Mouse (Mus musculus) heart, embryonic 16.5 days (tissue): ENCODE measurements around the gene Psat1. TPM values are rescaled to one million over a fixed set of nuclear protein-coding genes. Genes with fewer than 3 reads are reported as not detected.

Experiments
- ATAC-seq: fragments of 200-750 bp; cut with Nextera tagmentation; replicated peaks from 2 replicates; pipeline ENCODE4 v1.8.0; 2017; ENCODE audit warnings: moderate number of reproducible peaks; ENCODE audit not compliant: insufficient read depth, low FRiP score; ENCODE audit errors: extremely low read depth
- H3K27ac ChIP-seq: fragments of 300-500 bp; sonication (generic); 2 replicates; pipeline ENCODE4 v1.5.1; 2014; ENCODE audit warnings: mild to moderate bottlenecking, low read length, control low read depth, moderate library complexity
- H3K27me3 ChIP-seq: fragments of 300-500 bp; sonication (generic); 2 replicates; pipeline ENCODE4 v1.6.1; 2014; ENCODE audit warnings: low read length, mixed read lengths; ENCODE audit not compliant: control insufficient read depth, insufficient read depth
- H3K36me3 ChIP-seq: fragments of 300-500 bp; sonication (generic); 2 replicates; pipeline ENCODE4 v1.6.1; 2014; ENCODE audit not compliant: control insufficient read depth, insufficient read depth
- H3K4me1 ChIP-seq: fragments of 300-500 bp; sonication (generic); 2 replicates; pipeline ENCODE4 v1.6.1; 2014; ENCODE audit warnings: low read length, mixed read lengths; ENCODE audit not compliant: control insufficient read depth, insufficient read depth
- H3K4me2 ChIP-seq: fragments of 300-500 bp; sonication (generic); 2 replicates; pipeline ENCODE4 v1.6.1; 2014; ENCODE audit warnings: low read depth, mild to moderate bottlenecking, control low read depth, low read length
- H3K4me3 ChIP-seq: fragments of 300-500 bp; sonication (generic); 2 replicates; pipeline ENCODE4 v1.5.1; 2014; ENCODE audit warnings: mild to moderate bottlenecking, control low read depth, low read length
- H3K9ac ChIP-seq: fragments of 300-500 bp; sonication (generic); 2 replicates; pipeline ENCODE4 v1.6.1; 2014; ENCODE audit warnings: low read length, control low read depth
- H3K9me3 ChIP-seq: fragments of 300-500 bp; sonication (generic); replicated peaks from 2 replicates; pipeline ENCODE4 v1.6.1; 2016; ENCODE audit warnings: low read length; ENCODE audit not compliant: control insufficient read depth
- WGBS: fragments of 180-500 bp; shearing (Covaris S2); extraction: QIAGEN DNeasy Blood & Tissue Kit; methylation state at CpG from one replicate; pipeline ENCODE4 v1.1.7; 2014; 5-methylcytosine and 5-hydroxymethylcytosine counted together
- polyA plus RNA-seq: library from polyadenylated mRNA; unstranded; fragments of >200 nt; fragmentation: Nextera tagmentation; extraction: Ambion mirVana; gene quantifications from 2 replicates; pipeline ENCODE4 v1.2.1, GENCODE M21; 2015

Psat1 gene
- polyA plus RNA-seq, 1 experiment from 2014 or later, result 80.9 TPM

DNA sequence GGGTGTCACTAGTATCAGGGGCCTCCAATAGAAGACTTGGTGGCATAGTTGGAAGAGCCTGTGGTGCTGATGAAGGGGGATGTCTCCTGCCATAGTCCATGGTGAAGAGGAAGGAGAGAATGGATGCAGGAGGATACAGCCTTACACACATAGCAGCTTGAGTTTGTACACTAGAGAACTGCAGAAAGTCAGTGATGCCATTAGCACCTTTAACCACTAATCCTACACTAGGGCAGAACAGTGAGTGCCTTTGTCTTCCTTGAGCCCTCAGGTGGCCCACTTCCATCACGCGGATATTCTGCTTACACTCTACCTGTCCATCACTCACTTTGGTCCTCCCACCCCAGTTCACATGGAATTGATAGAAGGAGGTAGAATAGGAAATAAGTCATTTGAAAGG lies 83.0 kb downstream of the Psat1 start:
- whole genome bisulfite sequencing, result 68% methylated on average over 2 of the region's 2 CpGs
- no peak for ATAC-seq
- H3K36me3 ChIP-seq, result no peaks in the 10 kb centered on the region

DNA sequence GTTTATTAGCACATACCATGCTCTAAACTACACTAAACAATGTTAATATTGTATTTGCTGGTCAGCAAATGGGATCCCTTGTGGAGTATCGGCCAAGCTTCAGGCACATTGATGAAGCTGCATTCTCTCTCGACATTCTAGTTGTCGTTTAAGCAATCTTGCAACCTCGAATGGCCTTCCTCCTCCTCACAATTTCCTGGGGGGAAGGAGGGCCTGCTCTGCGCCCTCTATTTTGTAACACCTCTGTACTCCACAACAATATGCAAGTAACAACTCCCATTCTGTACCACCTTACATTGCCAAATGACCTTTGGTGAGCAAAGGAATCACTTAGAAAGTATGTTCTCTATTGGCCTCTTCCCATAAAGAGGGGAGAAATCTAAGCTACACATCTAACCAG lies 91.8 kb downstream of the Psat1 start:
- WGBS, result 85% methylated on average over 5 of the region's 5 CpGs
- ATAC-seq, result no peak
- Histone ChIP-seq H3K4me3 (no peak overlapping the region), H3K27me3 (no peaks in the 10 kb centered on the region), H3K4me2 (no peak overlapping the region), H3K4me1 (no peaks in the 10 kb centered on the region), H3K36me3 (no peaks in the 10 kb centered on the region), H3K9me3 (no peaks in the 10 kb centered on the region), H3K27ac (no peak overlapping the region), H3K9ac (no peak overlapping the region)

More for the DNA sequence above, 83.0 kb downstream of the Psat1 start:
- Histone ChIP-seq H3K9me3 (no peaks in the 10 kb centered on the region), H3K4me2 (no peak overlapping the region), H3K27ac (no peak overlapping the region), H3K9ac (no peak overlapping the region), H3K4me1 (no peaks in the 10 kb centered on the region), H3K27me3 (no peaks in the 10 kb centered on the region), H3K4me3 (no peak overlapping the region)

Other genes starting within 250 kb of the Psat1 start
- 12.5 and 13.2 TPM in 2 replicates for gene Cep78, start 37.7 kb upstream of the Psat1 start, polyA plus RNA-seq
- gene Gnaq, start 185.5 kb upstream of the Psat1 start, polyA plus RNA-seq, result 17.9 and 20.5 TPM in 2 replicates